Mouse (Mus musculus) adrenal gland, postnatal 4 days (tissue): ENCODE measurements around the gene Qsox1. TPM values are rescaled to one million over a fixed set of nuclear protein-coding genes. Genes with fewer than 3 reads are reported as not detected.
A peak's percentile ranks its signal among the peaks of the same experiment; 100 is the strongest.

Experiments
- DNase-seq, 2 experiments: peaks; one replicate each; pipeline ENCODE4 v3.0.0; 2021 to 2022; ENCODE audit warnings: low spot score in 2 of 2, mixed read lengths in 2 of 2
- total RNA-seq, 2 experiments: library from RNA; stranded (reverse); gene quantifications; 2 replicates each; pipeline ENCODE4 v1.2.3; 2021

Gene Qsox1
- total RNA-seq, 2 experiments from 2014 or later = 69.3 to 82.2 TPM

DNA sequence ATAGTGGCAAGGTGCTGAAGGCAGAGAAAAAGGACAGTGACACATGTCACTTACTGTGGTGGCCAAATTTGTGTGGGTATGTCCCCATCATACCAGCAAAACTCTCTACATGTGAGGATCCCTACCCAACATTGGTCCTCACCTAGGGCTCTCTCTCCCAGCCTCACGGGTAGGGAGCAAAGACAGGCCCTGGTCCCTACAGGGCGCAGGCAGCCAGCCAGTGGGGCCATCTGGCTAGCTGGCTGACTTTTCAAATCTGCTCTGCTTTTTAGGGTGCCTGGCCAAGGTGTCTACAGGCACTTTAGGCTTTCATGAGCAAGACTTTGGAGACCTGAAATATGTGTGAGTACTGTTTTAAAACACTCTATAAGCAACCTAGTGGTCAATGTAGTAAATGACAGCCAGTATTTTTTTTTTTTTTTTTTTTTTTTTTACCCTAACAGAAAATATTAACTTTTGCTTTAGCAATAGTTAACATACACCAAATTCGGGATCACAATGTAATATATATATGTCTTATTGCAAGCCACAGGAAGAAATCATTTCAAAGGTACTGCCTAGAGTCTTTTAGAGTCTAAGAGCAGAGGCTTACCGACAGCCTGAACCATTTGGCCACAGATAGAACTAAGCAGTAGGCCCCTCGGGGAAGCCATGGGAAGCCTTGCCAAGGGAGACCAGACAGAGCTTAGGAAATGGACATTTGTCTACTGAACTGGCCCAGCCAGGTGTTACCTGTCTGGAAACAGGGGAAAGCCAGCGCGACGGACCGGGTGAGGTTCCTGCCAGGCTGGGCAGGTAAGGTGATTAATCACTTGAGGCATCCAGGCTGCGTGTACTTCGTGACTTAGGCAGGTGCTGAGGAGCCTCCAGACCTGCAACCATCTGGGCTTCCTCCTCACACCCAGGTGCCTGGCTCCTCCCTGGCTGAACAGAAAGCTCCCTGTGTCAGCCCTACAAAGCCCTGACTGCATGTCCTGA is 11.4 kb downstream of the Qsox1 start:
- DNase-seq = no peak

DNA sequence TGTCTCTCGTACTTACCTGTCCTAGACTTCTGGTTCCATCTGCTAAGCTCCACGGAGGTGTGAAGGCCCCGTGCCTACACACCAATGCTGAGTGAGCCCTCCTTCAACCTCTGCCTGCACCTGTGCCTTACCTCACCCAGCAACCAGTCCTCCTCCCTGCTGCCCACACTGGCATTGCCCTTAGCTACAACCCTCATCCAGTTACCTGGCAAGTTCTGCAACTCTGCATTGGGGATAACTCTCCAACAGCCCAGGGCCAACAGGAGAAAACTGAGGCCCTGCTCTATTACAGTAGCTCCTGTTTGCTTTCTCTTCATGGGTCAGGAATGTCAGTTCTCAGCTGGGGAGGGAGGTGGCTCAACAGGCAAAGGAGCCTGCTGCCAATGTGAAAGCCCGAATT is 14.7 kb downstream of the Qsox1 start:
- no peak for DNase-seq

DNA sequence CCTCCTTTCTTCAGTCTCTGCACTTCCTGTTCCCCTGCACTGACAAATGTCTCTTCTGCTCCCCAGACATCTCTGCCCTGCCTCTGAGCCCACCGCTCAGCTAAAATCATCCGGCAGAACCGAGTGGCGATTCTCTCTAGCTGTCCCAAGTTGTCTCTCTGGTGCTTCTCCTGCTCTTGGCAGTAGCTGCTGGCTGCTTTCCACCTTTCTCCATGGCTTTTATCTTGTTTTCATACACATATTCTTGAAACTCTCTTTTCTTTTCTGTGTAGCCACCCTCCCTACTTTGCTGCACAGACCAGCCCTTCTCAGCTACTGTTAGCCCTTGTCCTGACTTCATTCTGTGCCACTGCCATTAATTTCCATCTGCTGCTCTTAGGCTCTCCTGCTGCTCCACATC is 15.3 kb downstream of the Qsox1 start:
- no peak for DNase-seq

DNA sequence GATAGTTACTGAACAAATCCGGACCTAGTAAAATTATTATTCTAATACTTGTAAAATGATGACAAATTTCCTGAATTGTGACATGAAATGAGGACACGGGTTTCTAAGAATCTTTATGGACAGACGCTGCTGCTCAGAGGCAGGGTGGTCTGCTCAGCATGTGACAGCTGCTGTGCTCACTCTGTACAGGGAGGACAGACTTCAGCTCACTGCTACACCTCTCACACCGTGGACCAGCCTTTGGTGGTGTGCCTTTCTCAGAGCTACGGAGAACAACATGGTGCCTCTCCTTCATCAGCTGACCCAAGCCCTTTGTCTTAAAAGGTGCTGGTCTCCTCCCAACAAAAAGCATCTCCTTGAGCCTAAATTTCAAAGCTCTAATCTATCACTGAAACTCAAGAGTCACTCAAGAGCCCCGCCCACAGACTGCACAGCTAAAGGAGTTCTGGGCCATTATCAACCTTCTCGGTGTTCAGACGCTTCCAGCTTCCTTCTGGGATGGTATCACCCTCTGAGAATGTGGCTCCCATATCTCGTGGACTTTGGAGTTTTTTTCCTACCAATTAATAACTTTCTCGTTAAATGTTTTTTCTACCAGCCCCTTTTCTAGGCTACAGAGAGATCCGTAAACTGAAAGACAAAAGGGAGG is 15.8 kb downstream of the Qsox1 start:
- DNase-seq = no peak

DNA sequence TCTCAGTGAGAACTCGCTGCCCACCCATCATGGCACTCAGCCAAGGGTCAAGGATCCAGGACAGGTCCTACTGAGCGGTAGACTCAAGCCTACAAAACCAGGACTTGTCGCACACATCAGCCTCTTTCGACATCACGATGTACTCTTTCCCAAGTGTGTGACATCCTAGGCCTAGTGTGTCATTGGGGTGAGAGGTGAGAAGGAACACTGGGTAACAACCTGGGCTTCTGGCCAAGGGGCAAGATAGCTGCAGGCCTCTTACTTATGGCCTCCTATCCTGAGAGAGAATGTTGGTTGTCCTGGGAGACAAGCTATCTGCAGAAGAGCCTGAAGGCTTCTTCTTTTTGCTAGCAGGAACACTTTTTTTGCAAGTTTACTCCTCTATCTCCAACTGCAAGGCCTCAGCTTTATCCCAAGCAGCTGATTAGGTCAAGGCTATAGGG is 16.9 kb downstream of the Qsox1 start:
- DNase-seq = peak in 1 of 2 experiments; percentile 22

DNA sequence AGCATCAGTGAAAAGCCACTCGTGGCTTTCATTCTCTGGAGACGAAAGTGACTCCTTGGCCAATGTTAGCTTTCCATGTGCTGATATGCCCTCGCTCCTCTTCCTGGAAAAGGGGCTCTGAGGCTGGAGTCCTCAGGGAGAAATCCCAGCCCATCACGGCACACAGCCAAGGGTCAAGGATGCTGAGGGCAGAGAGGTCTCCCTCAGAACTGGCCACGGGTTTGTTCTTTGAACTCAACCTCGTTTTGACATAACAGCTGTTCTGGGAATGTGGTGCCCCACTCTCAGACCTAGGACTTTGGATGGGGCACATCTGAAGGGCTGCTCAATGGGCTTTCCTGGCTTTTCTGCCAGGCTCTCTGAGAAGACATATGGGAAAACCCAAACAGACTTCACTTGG is 17.8 kb downstream of the Qsox1 start:
- no peak for DNase-seq

DNA sequence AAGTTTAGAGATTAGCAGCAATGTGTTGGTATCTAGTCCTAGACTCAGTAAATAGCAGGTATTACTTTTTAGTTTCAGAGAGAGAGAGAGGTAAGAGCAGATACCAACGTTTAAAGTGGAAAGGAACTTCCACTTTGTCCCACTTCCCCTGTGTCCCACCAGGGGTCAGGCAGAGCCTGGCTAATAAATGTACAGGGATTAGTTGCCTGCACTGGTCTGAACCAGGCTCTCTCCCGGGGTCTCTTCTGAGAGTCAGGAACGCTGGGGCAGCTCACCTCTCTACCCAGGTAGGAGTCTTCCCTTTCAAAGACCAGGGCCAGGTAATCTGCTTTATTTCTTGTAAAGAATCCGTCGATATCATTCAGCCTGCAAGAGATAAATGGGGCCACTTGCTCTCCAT is 20.8 kb downstream of the Qsox1 start:
- DNase-seq = no peak

DNA sequence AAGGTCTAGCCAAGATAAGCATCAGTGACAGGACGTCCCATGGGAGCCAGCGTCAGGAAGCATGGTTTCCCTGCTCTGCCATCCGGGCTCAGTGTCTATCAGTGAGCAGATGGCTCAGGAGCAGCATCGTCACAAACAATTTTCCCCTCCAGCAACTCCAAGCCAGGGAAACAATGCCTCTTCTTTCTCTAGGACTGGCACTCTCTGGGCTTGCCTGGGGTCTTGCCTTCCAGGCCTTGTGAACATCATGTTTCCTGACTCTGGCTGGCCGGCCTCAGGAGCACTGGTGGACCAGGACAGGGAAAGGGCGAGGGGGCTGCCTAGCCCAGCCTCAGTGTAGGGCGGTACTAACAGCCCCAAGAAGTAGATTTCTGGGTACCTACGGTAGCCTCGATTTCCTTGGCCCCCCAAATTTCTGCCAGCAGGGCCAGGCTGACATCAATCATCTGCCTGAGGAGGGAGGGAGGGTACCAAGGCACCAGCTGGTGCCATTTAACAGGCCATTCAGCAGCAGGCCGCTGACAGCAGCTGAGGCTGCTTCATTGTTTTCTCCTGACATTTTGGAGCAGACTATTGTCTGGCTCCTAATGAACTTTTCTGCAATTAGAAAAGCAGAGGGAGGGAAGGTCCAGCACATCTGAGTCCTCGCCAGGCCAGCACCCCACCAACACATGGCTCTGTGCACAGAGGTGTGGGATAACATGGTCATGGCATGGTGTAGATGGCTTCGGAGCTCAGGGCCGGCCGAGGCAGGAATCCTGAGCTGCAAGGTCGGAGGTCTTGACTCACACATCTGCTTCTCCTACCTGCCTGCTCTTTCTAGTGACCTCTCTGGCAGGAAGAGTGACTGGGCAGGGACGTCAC is 22.3 kb downstream of the Qsox1 start:
- no peak for DNase-seq

DNA sequence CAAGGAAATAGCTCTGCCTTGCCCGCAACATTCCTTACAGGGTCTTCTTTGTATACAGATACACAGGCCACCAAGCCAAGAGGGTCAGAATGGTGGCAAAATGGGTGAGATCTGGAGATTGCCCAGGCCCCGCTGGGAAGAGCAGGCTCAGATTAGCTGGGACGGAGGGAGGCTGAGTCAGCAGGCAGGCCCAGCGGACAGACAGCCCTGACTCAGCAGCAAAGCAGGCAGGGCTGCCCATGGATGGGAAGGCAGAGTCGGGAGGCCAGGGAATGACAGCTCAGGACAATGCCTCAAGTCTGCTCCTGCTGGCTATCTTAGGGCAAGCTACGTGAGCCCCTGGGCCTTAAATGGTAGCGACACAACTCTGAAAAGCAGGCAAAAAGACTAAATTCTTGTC is 26.8 kb downstream of the Qsox1 start:
- no peak for DNase-seq

DNA sequence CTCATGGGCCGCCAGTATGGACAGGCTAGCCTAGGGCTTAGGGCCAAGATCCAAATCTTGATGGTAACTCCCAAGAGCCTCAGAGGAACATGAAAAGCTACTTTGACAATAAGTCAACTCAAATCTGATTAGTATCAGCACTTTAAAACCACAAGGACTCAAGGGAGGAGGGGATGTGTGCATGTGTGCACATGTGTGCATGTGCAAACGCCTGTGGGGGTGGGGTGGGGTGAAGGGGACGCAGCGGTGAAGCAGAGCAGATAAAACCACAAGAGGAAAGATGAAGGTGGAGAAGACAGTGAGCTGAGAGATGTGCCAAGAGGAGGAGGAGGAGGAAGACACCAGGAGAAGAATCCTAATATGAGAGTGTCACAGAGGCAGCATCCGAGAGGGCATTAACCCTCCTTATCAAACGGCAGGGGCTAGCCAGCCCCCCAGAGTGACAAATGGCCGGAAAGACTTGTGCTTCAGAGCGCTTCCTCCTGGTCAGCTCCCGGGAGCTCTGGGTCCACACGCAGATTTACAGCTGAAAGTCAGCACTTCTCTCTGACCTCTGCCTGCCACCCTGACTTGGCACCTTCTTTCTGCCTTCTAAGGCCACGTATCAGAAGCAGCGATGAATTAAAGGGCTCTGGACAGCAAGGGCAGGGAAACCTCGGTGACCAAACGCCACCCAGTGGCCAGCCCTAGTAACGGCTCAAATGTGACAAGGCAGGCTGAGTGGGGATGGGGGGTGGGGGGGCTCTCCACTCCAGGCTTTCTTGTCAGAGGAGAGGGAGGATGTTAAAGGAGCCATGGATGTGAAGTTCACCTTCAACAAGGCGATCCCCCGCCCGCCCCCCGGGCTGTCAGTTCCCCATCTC is 28.1 kb downstream of the Qsox1 start:
- peak in 1 of 2 experiments; percentile 30 for DNase-seq

DNA sequence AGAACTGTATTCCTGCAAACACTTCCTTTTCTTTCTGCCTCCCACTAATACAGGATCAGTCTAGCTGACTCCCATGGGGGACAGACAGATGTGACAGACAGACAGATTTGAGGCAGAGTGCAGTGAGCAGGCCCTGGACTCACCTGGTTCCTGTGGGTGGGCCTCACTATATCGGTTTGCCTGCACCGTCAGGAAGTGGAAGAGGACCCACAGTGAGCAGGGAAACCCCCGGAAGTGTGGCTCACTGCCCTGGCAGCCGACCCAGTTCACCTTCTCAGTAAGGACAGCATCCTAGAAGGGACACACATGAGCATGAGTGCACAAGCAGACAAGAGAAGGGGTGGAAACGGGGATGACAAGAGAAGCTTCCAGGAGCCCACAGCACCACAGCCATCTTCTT is 30.3 kb downstream of the Qsox1 start:
- DNase-seq = no peak

DNA sequence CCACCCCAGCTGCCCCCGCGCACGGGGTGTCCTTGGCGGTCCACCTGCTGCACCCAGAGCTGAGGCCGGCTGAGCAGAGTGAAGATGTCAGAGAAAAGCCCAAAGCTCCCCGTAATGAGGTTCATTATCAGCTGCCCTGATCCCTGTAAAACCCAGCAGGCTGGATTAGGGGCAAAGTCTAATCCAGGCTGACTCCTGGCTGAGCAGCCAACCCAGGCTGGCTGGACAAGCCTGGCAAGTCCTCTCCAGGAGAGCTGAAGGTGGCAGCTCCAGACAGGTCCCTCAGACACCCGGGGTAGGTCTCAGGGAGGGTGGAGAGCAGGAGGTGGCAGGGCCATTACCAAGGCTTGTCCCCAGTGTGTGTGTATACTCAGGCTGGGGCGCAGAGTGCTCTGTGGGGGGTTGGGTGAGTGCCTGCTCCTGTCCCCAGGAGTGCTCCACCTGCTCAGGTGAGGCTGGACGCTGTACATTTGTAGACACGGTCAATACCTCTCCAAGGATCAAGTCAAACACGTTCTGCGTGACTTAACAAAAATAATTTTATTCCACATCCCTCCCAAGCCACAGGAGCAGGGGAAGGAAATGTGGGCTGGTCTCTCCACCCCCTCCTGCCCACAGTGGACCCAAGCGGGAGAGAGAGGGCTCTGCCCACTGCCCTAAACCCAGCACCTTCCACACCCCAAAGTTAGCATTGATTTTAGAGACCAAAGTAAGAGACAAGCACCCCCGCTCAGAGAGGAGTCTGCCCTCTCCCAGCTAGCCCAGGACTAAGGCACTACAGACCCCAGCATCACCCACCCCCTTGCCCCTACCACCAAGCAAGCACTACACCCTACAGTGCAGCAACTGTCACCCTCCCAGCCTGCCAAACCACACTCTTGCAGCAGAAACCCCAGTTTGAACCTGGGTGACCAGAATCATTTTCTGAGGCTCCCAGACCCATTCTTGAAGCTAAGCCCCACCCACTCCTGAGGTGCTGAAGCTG is 34.8 kb downstream of the Qsox1 start:
- DNase-seq = no peak

DNA sequence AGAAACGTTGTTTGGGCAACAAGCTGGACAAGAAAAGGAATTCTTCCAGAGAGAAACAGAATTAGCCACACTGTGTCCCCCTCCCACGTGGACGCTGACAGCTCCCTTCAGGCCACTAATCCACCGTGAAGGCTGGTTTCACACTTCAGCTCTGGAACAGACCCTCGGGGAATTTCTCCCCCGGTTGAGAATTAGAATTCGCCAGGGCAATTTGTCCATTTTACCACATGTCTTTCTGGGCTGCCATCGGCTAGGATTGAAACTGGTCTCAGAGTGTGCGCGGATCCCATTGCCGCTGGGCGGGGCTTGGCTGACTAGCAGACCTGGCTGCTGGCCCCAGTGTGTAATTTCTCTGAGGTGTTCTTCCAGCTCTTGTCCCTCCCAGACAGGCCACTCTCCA is 53.5 kb downstream of the Qsox1 start:
- DNase-seq = no peak

DNA sequence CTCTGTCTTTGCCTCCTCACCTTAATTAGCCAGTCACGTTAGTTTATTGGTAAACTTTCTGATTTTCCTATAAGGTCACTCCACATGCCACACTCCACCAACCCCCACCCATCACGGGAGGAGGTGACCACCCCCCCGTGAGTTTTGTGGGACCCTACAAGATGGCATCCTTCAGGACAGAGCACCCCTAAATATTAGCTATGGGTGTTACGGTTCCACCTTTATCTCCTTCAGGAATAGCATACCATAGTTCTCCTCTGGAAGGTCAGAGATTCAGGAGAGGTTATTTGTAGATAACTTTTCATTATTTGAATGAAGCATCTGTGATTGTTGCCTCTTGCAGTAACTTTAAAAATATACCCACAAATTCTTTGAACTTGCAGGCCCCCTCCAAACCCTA is 54.0 kb downstream of the Qsox1 start:
- DNase-seq = no peak

DNA sequence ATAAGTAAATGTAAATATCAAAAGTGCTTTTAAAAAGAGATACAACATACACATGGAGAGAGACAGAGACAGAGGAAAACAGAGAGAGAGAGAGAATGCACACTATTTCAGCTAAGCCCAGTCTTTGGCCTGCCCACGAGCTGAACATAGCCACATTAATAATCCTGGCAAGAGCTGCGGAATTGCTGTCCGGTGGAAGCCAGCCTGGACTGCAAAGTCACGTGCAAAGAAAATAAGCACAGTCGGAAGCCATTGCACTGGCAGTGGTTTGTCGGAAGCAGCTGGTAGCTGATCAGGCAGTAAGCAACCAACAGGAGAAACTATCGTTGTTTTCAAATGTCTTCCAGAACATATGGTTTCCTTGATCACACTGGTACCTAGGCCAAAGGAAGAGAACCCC is 55.1 kb downstream of the Qsox1 start:
- no peak for DNase-seq

DNA sequence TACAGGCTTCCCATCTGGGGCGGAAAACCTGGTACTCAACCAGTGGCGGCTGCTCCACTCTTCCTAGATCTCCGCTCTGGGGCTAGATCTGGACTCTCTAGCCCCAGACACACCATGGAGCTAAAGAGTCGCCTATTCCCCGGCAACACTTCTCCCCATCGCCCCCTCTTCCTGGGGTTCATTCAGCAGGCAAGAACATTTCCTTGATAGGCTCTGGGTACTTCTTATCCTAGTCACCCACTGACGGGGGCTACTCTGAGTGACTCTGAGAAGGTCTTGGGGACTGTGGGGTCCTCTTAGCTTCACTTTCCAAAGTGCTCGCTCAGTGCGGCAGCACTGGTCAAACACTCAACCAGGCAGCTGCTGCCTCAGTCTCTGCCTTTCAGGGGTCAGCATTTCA is 59.3 kb downstream of the Qsox1 start:
- no peak for DNase-seq

DNA sequence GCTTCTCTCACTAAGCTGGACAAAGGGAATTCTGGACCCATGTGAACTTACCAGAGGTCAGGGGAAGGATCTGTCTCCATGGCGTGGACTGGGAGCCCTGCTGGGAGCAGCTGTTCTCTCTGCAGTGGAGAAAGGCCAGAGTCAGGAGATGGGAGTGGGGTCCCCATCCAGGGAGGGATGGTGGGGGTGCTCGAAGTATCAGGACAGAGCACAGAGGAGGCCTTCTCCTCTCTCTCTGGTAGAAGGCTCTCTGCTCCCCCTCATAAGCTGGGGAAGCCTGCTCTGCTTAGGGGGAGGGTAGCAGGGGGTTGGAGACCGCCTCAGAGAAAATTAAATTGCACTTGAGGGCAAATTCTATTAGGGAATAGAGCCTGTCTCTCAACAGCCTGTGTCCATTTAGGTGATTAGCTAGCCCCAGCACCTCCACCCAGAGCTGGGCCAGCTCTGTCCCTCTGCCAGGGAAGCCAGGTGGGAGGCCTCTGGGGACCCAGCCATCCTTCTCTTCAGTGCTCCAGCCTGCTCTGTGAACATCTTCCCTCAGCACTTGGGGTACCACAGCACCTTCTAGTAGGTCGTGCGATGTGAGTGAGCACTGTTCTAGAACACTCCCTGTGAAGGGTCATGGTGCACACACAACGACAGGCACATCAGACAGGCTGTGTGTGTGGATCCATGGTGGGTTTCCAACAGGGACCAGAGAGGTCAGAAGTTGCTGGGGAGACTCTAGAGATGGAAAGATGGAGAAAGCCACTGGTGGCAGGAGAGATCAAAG is 61.0 kb downstream of the Qsox1 start, which contains the start of gene Lhx4:
Lhx4 (minus strand) TSS at position 201 of the 772 bp plus-strand sequence.
- no peak for DNase-seq

DNA sequence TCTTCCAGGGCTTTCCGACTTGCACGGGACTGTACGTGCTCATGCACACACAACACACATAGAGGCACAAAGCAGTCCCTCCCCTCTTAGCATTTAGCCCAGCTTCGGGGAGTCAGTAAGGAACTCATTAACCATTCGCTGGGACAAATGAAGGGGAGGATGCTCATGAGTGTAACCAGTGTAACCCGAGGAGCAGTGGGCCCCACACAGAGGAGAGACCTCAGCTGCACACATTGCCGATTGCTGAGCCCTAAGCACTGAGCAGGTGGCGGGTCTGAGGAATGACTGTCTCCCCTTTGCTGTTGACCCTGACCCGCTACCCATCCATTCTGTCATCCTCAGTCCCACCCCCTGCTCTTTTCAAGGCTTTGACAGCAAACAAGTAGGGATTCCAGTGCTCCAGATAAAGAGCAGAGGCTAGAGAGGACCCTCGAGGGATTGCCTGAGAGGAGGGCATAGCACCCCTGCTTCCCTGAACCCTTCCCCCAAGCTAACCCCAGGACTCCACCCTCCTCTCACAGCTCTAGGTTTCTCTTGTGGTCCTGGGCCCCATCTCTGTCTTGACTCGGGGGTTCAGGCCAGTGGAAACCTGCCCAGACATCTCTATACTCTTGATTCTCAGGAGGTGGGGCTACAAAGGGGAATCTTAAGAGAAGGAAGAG is 62.0 kb downstream of the Qsox1 start:
- DNase-seq = no peak
